Mouse (Mus musculus): ENCODE measurements around the gene Dag1. TPM values are rescaled to one million over a fixed set of nuclear protein-coding genes. Genes with fewer than 3 reads are reported as not detected.

The Dag1 gene
- polyA plus RNA-seq, 1 experiment from 2014 or later, result 74.7 TPM

DNA sequence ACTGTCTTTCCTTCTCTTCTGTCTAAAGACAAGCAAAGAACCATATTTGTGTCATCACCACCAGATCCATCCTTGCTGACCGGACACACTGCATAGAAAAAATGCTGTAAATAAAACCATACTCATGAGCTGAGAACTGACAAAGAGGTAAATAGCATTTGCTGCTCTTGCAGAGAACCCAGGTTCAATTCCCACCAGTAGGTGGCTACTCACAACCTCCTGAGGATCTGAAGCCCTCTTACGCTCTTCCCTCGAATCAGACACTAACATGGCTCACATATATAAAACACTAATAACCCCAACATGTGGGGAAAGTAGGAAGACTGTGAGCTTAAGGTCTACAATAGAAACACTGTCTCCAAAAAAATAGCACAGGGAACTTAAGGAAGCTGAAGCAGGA lies 18.8 kb downstream of the Dag1 start:
- Histone ChIP-seq H3K36me3 (peaks cover 3% of the 10 kb centered on the region; the same call in 1 of the 2 replicates), H3K4me1 (no peaks in the 10 kb centered on the region), H3K27ac (no peak overlapping the region), H3K4me2 (no peak overlapping the region), H3K9me3 (no peaks in the 10 kb centered on the region), H3K27me3 (replicated peaks) (no peaks in the 10 kb centered on the region), H3K9ac (no peak overlapping the region), H3K4me3 (replicated peaks) (no peak overlapping the region)
- WGBS, result 79% methylated on average over 3 of the region's 3 CpGs
- ATAC-seq (ENCODE audit: insufficient read depth, low FRiP score, low read depth), result no peak

DNA sequence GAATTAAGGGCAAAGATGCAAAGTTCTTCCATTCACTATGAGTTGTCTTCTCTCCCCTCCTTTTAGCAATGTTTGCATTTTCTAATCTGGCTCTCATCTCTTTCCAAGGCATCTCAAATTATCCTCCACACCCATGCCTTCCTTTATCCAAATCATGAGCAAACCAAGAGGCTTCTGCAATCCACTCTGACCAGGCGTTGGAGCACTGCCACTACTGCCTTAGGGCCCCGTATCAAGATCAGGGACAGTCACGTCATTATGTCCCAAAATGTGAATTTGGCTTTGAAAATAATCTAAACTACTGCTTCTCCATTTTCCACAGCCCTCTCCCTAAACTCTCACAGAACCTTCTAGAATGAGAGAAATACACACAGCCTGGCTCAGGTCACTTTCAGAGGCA lies 19.2 kb downstream of the Dag1 start:
- Histone ChIP-seq H3K27ac (no peak overlapping the region), H3K4me1 (no peaks in the 10 kb centered on the region), H3K4me2 (no peak overlapping the region), H3K4me3 (replicated peaks) (no peak overlapping the region), H3K36me3 (peaks cover 3% of the 10 kb centered on the region; the same call in 1 of the 2 replicates), H3K27me3 (replicated peaks) (no peaks in the 10 kb centered on the region), H3K9me3 (no peaks in the 10 kb centered on the region), H3K9ac (no peak overlapping the region)
- WGBS, result 90% methylated on average over 3 of the region's 3 CpGs
- no peak for ATAC-seq (ENCODE audit: insufficient read depth, low FRiP score, low read depth)

- Histone ChIP-seq H3K27ac (no peak overlapping the region), H3K36me3 (no peaks in the 10 kb centered on the region), H3K27me3 (replicated peaks) (no peaks in the 10 kb centered on the region), H3K4me2 (no peak overlapping the region), H3K4me1 (no peaks in the 10 kb centered on the region), H3K9me3 (no peaks in the 10 kb centered on the region), H3K4me3 (replicated peaks) (no peak overlapping the region), H3K9ac (no peak overlapping the region)
- WGBS, result 61% methylated on average over 5 of the region's 5 CpGs
- ATAC-seq (ENCODE audit: insufficient read depth, low FRiP score, low read depth), result no peak
These were observed 23.8 kb downstream of the Dag1 start for GRCm38 (mm10) chr9:108239951-108240350.

GRCm38 (mm10) chr9:108238831-108239230 lies 24.9 kb downstream of the Dag1 start:
- Histone ChIP-seq H3K9ac (no peak overlapping the region), H3K9me3 (no peaks in the 10 kb centered on the region), H3K27ac (no peak overlapping the region), H3K27me3 (replicated peaks) (no peaks in the 10 kb centered on the region), H3K4me3 (replicated peaks) (no peak overlapping the region), H3K4me1 (no peaks in the 10 kb centered on the region), H3K4me2 (no peak overlapping the region), H3K36me3 (no peaks in the 10 kb centered on the region)
- WGBS, result 72% methylated on average over 3 of the region's 3 CpGs
- ATAC-seq (ENCODE audit: insufficient read depth, low FRiP score, low read depth), result no peak

GRCm38 (mm10) chr9:108238402-108238801 lies 25.4 kb downstream of the Dag1 start:
- Histone ChIP-seq H3K9ac (no peak overlapping the region), H3K4me3 (replicated peaks) (no peak overlapping the region), H3K27me3 (replicated peaks) (no peaks in the 10 kb centered on the region), H3K4me1 (no peaks in the 10 kb centered on the region), H3K9me3 (no peaks in the 10 kb centered on the region), H3K36me3 (no peaks in the 10 kb centered on the region), H3K4me2 (no peak overlapping the region), H3K27ac (no peak overlapping the region)
- no peak for ATAC-seq (ENCODE audit: insufficient read depth, low FRiP score, low read depth)
- WGBS, result 72% methylated on average over 2 of the region's 2 CpGs

GRCm38 (mm10) chr9:108234682-108235081 lies 29.1 kb downstream of the Dag1 start:
- no peak for ATAC-seq (ENCODE audit: insufficient read depth, low FRiP score, low read depth)
- Histone ChIP-seq H3K9ac (no peak overlapping the region), H3K27ac (no peak overlapping the region), H3K36me3 (no peaks in the 10 kb centered on the region), H3K4me3 (replicated peaks) (no peak overlapping the region), H3K9me3 (no peaks in the 10 kb centered on the region), H3K4me1 (no peaks in the 10 kb centered on the region), H3K4me2 (no peak overlapping the region), H3K27me3 (replicated peaks) (no peaks in the 10 kb centered on the region)
- 95% methylated on average over 2 of the region's 2 CpGs for WGBS

DNA sequence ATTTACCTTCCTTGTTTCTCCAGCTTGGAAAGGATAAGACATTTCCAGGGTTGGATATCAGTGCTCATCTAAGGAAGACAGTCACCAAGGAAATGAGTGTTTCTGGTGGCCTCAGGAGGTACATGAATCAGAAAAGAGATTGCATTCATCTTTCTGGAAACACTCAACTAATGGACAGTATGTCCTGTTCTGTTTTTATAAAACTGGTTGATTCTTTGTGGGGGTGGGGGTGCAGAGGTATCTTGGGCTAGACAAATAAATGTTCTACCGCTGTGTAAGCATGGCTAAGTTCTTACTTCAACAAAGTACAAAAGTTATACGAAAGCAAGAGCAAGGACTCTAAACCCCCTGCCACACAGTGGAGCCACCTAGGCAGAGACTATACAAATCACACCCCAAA lies 30.9 kb downstream of the Dag1 start:
- Histone ChIP-seq H3K36me3 (no peaks in the 10 kb centered on the region), H3K4me3 (replicated peaks) (no peak overlapping the region), H3K9me3 (no peaks in the 10 kb centered on the region), H3K27me3 (replicated peaks) (no peaks in the 10 kb centered on the region), H3K4me2 (no peak overlapping the region), H3K4me1 (no peaks in the 10 kb centered on the region), H3K27ac (no peak overlapping the region), H3K9ac (no peak overlapping the region)
- WGBS, result 78% methylated on average over 2 of the region's 2 CpGs
- ATAC-seq (ENCODE audit: insufficient read depth, low FRiP score, low read depth), result no peak

- Histone ChIP-seq H3K9ac (no peak overlapping the region), H3K9me3 (no peaks in the 10 kb centered on the region), H3K4me3 (replicated peaks) (no peak overlapping the region), H3K27ac (no peak overlapping the region), H3K4me1 (no peaks in the 10 kb centered on the region), H3K27me3 (replicated peaks) (no peaks in the 10 kb centered on the region), H3K36me3 (no peaks in the 10 kb centered on the region), H3K4me2 (no peak overlapping the region)
- ATAC-seq (ENCODE audit: insufficient read depth, low FRiP score, low read depth), result no peak
- 23% methylated on average over 2 of the region's 2 CpGs for WGBS
These were observed 35.7 kb downstream of the Dag1 start for GRCm38 (mm10) chr9:108227911-108228649.

- 76% methylated on average over 2 of the region's 2 CpGs for WGBS
- Histone ChIP-seq H3K4me1 (no peaks in the 10 kb centered on the region), H3K27me3 (replicated peaks) (no peaks in the 10 kb centered on the region), H3K9me3 (no peaks in the 10 kb centered on the region), H3K36me3 (no peaks in the 10 kb centered on the region), H3K27ac (no peak overlapping the region), H3K4me2 (no peak overlapping the region), H3K4me3 (replicated peaks) (no peak overlapping the region), H3K9ac (no peak overlapping the region)
- ATAC-seq (ENCODE audit: insufficient read depth, low FRiP score, low read depth), result no peak
These were observed 38.6 kb downstream of the Dag1 start for GRCm38 (mm10) chr9:108225166-108225565.

- no peaks in the 10 kb centered on the region for H3K27me3 ChIP-seq (replicated peaks)
- no peaks in the 10 kb centered on the region for H3K36me3 ChIP-seq
- H3K27ac ChIP-seq, result no peak overlapping the region
- H3K9ac ChIP-seq, result no peak overlapping the region
- WGBS, result 90% methylated on average over 1 of the region's 1 CpGs
- no peaks in the 10 kb centered on the region for H3K9me3 ChIP-seq
- no peak overlapping the region for H3K4me3 ChIP-seq (replicated peaks)
- no peak for ATAC-seq (ENCODE audit: insufficient read depth, low FRiP score, low read depth)
- H3K4me1 ChIP-seq, result no peaks in the 10 kb centered on the region
- H3K4me2 ChIP-seq, result no peak overlapping the region
These were observed 40.1 kb downstream of the Dag1 start for GRCm38 (mm10) chr9:108223633-108224032.

DNA sequence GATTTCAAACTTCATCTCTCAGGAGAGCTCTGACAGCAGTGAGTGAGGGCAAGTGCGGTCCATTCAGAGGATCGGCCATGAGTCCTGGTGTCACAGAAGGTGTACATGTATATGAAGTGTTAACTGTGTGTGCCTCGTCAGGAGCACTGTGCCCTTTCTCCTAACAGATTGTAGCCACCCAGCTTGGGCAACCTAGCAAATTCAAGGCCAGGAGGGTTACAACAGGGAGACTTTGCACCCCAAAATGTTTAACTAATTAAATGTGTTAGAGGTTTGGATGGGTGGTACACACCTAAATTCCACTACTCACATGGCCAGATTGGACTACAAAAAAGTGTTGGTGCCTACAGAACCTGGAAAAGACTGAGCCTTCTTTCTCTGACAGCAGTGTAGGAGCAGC lies 42.2 kb downstream of the Dag1 start:
- no peak overlapping the region for H3K9ac ChIP-seq
- H3K36me3 ChIP-seq, result peaks cover 14% of the 10 kb centered on the region

GRCm38 (mm10) chr9:108220380-108220774 lies 43.4 kb downstream of the Dag1 start:
- Histone ChIP-seq H3K36me3 (peaks cover 14% of the 10 kb centered on the region), H3K27ac (no peak overlapping the region), H3K9me3 (no peaks in the 10 kb centered on the region), H3K27me3 (replicated peaks) (no peaks in the 10 kb centered on the region), H3K4me1 (no peaks in the 10 kb centered on the region), H3K9ac (no peak overlapping the region), H3K4me3 (replicated peaks) (no peak overlapping the region), H3K4me2 (no peak overlapping the region)
- ATAC-seq (ENCODE audit: insufficient read depth, low FRiP score, low read depth), result no peak
- 86% methylated on average over 1 of the region's 1 CpGs for WGBS

More for the DNA sequence above, 42.2 kb downstream of the Dag1 start:
- no peak for ATAC-seq (ENCODE audit: insufficient read depth, low FRiP score, low read depth)
- no peaks in the 10 kb centered on the region for H3K9me3 ChIP-seq
- H3K4me3 ChIP-seq (replicated peaks), result no peak overlapping the region
- no peak overlapping the region for H3K27ac ChIP-seq
- no peaks in the 10 kb centered on the region for H3K27me3 ChIP-seq (replicated peaks)
- no peak overlapping the region for H3K4me2 ChIP-seq
- H3K4me1 ChIP-seq, result no peaks in the 10 kb centered on the region
- 82% methylated on average over 3 of the region's 3 CpGs for WGBS
